Mouse (Mus musculus): ENCODE measurements around the gene Thtpa. TPM values are rescaled to one million over a fixed set of nuclear protein-coding genes. Genes with fewer than 3 reads are reported as not detected.

The Thtpa gene
- polyA plus RNA-seq, 1 experiment, result 4.9 TPM

GRCm38 (mm10) chr14:55139313-55139712, 44.7 kb downstream of the Thtpa start:
- no peak for TF ChIP-seq CTCF (IDR thresholded peaks at IDR 0.05; ENCODE audit: extremely low read depth, insufficient read length, insufficient replicate concordance, low read depth, low read length)
- 27% methylated on average over 7 of the region's 7 CpGs for WGBS

GRCm38 (mm10) chr14:55146324-55146723, 51.7 kb downstream of the Thtpa start:
- peak overlapping the region; percentile 21; the same call in 1 of the 2 replicates for H3K27ac ChIP-seq (ENCODE audit: insufficient read depth, low read depth, low read length)
- WGBS, result 94% methylated on average over 1 of the region's 1 CpGs
- H3K27me3 ChIP-seq (ENCODE audit: control insufficient read depth, insufficient read depth, low read length), result no peaks in the 10 kb centered on the region
- TF ChIP-seq CTCF (IDR thresholded peaks at IDR 0.05; ENCODE audit: extremely low read depth, insufficient read length, insufficient replicate concordance, low read depth, low read length) (no peak), POLR2A (IDR thresholded peaks at IDR 0.05; ENCODE audit: low read depth, low read length) (no peak)
- H3K4me1 ChIP-seq (ENCODE audit: control insufficient read depth, insufficient read depth, insufficient read length, low read length), result no peaks in the 10 kb centered on the region
- H3K36me3 ChIP-seq (ENCODE audit: control insufficient read depth, insufficient read depth, low read length), result no peaks in the 10 kb centered on the region
- H3K4me3 ChIP-seq (ENCODE audit: low read depth, low read length), result no peak overlapping the region

More at GRCm38 (mm10) chr14:55139313-55139712, 44.7 kb downstream of the Thtpa start:
- Histone ChIP-seq H3K27me3 (ENCODE audit: control insufficient read depth, insufficient read depth, low read length) (no peaks in the 10 kb centered on the region), H3K36me3 (ENCODE audit: control insufficient read depth, insufficient read depth, low read length) (no peaks in the 10 kb centered on the region), H3K27ac (ENCODE audit: insufficient read depth, low read depth, low read length) (no peak overlapping the region), H3K4me1 (ENCODE audit: control insufficient read depth, insufficient read depth, insufficient read length, low read length) (no peaks in the 10 kb centered on the region), H3K4me3 (ENCODE audit: low read depth, low read length) (no peak overlapping the region)

DNA sequence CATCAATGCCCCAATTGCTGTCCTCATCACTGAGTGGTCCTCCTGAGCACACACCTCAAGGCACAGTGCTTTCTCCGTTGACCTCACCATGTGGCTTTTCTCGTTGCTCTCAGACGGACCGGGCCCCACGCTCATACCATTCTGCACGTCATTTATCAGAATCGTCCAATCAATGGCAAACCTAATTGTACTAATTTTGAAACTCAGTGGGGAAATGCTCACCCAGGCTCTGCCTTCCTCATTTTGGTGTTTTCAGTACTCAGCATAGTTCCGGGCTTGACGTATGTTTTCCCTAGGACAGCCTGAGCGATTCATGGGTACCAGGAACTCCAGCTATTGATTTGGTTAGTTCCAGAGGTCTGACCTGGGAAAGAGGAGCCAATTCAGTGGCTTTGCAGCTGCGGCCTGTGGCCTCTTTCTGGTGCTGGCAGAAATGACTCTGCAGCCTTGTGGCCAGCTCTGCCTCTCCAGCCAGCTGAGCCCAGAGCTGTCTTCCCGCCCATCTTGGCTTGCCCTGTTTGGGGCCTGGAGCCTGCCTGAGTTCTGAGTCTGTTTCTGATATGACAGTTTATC, 52.3 kb downstream of the Thtpa start:
- Histone ChIP-seq H3K27me3 (ENCODE audit: control insufficient read depth, insufficient read depth, low read length) (no peaks in the 10 kb centered on the region), H3K4me3 (ENCODE audit: low read depth, low read length) (no peak overlapping the region), H3K36me3 (ENCODE audit: control insufficient read depth, insufficient read depth, low read length) (no peaks in the 10 kb centered on the region), H3K27ac (ENCODE audit: insufficient read depth, low read depth, low read length) (peak overlapping the region; percentile 21; the same call in 1 of the 2 replicates), H3K4me1 (ENCODE audit: control insufficient read depth, insufficient read depth, insufficient read length, low read length) (no peaks in the 10 kb centered on the region)
- TF ChIP-seq POLR2A (IDR thresholded peaks at IDR 0.05; ENCODE audit: low read depth, low read length), result no peak
- 80% methylated on average over 12 of the region's 12 CpGs for WGBS

GRCm38 (mm10) chr14:55148363-55148915, 53.9 kb downstream of the Thtpa start:
- no peak overlapping the region for H3K4me3 ChIP-seq (ENCODE audit: low read depth, low read length)
- H3K27ac ChIP-seq (ENCODE audit: insufficient read depth, low read depth, low read length), result no peak overlapping the region
- H3K36me3 ChIP-seq (ENCODE audit: control insufficient read depth, insufficient read depth, low read length), result no peaks in the 10 kb centered on the region
- H3K27me3 ChIP-seq (ENCODE audit: control insufficient read depth, insufficient read depth, low read length), result no peaks in the 10 kb centered on the region
- 35% methylated on average over 5 of the region's 5 CpGs for WGBS
- H3K4me1 ChIP-seq (ENCODE audit: control insufficient read depth, insufficient read depth, insufficient read length, low read length), result no peaks in the 10 kb centered on the region
- TF ChIP-seq CTCF (IDR thresholded peaks at IDR 0.05; ENCODE audit: extremely low read depth, insufficient read length, insufficient replicate concordance, low read depth, low read length) (peak; percentile 70; the same call in 1 of the 2 replicates), POLR2A (IDR thresholded peaks at IDR 0.05; ENCODE audit: low read depth, low read length) (no peak)

Other genes starting within 250 kb of the Thtpa start
- 1.1 and 2.0 TPM in 2 replicates for gene Homez, start 223.8 kb upstream of the Thtpa start, polyA plus RNA-seq (2012; rRNA removed)
- gene Ppp1r3e, start 217.2 kb upstream of the Thtpa start, polyA plus RNA-seq (2012; rRNA removed), result 8.9 and 17.4 TPM in 2 replicates
- 22.5 and 29.8 TPM in 2 replicates for gene Bcl2l2, start 211.4 kb upstream of the Thtpa start, polyA plus RNA-seq (2012; rRNA removed)
- gene Gm20521, start 211.3 kb upstream of the Thtpa start, polyA plus RNA-seq (2012; rRNA removed), result 5.8 and 12.4 TPM in 2 replicates
- 19.7 and 36.0 TPM in 2 replicates for gene Pabpn1, start 202.3 kb upstream of the Thtpa start, polyA plus RNA-seq (2012; rRNA removed)
- 15.2 and 18.0 TPM in 2 replicates for gene Slc22a17, start 181.7 kb upstream of the Thtpa start, polyA plus RNA-seq (2012; rRNA removed)
- 5.4 and 5.7 TPM in 2 replicates for gene Efs, start 168.7 kb upstream of the Thtpa start, polyA plus RNA-seq (2012; rRNA removed)
- gene Il25, start 162.1 kb upstream of the Thtpa start, polyA plus RNA-seq (2012; rRNA removed), result 0.53 and 1.1 TPM in 2 replicates
- 0.46 and 0.93 TPM in 2 replicates for gene Cmtm5, start 158.5 kb upstream of the Thtpa start, polyA plus RNA-seq (2012; rRNA removed)
- gene Myh6, start 127.9 kb upstream of the Thtpa start, polyA plus RNA-seq (2012; rRNA removed), result 0.10 TPM in 1 of 2 replicates, not detected in the other
- not detected in 2 replicates for gene Gm17428, start 117.9 kb upstream of the Thtpa start, polyA plus RNA-seq (2012; rRNA removed)
- gene Myh7, start 100.2 kb upstream of the Thtpa start, polyA plus RNA-seq (2012; rRNA removed), result 0.10 and 0.18 TPM in 2 replicates
- 3.9 and 8.4 TPM in 2 replicates for gene Ngdn, start 79.3 kb upstream of the Thtpa start, polyA plus RNA-seq (2012; rRNA removed)
- 2.2 and 4.2 TPM in 2 replicates for gene Zfhx2, start 2.5 kb upstream of the Thtpa start, polyA plus RNA-seq (2012; rRNA removed)
- gene Ap1g2, start 11.8 kb downstream of the Thtpa start, polyA plus RNA-seq (2012; rRNA removed), result 48.4 and 80.7 TPM in 2 replicates
- gene Jph4, start 22.2 kb downstream of the Thtpa start, polyA plus RNA-seq (2012; rRNA removed), result 0.65 and 0.72 TPM in 2 replicates
- gene Dhrs2, start 127.2 kb downstream of the Thtpa start, polyA plus RNA-seq (2012; rRNA removed), result not detected in 2 replicates

All from small intestine, adult 2 months (tissue).